Mouse (Mus musculus): ENCODE data around the gene Tbpl1.

The Tbpl1 gene

GRCm38 (mm10) chr10:22710173-22710777 is 21.5 kb downstream of the Tbpl1 start:
- no peak for DNase-seq (ENCODE audit: low spot score in 2 of 2)

GRCm38 (mm10) chr10:22708190-22708843 is 23.4 kb downstream of the Tbpl1 start:
- no peak for DNase-seq (ENCODE audit: low spot score in 2 of 2)

GRCm38 (mm10) chr10:22703844-22704243 is 27.9 kb downstream of the Tbpl1 start:
- DNase-seq (ENCODE audit: low spot score in 2 of 2): no peak

- DNase-seq (ENCODE audit: low spot score in 2 of 2): no peak
These were observed 30.0 kb downstream of the Tbpl1 start for GRCm38 (mm10) chr10:22701485-22702315.

GRCm38 (mm10) chr10:22700773-22701172 is 31.0 kb downstream of the Tbpl1 start:
- DNase-seq (ENCODE audit: low spot score in 2 of 2): no peak

GRCm38 (mm10) chr10:22699487-22700335 is 32.0 kb downstream of the Tbpl1 start:
- DNase-seq (ENCODE audit: low spot score in 2 of 2): no peak

GRCm38 (mm10) chr10:22698158-22698953 is 33.4 kb downstream of the Tbpl1 start:
- no peak for DNase-seq (ENCODE audit: low spot score in 2 of 2)

- DNase-seq (ENCODE audit: low spot score in 2 of 2): no peak
These were observed 34.9 kb downstream of the Tbpl1 start for GRCm38 (mm10) chr10:22696864-22697263.

GRCm38 (mm10) chr10:22696236-22696635 is 35.5 kb downstream of the Tbpl1 start:
- DNase-seq (ENCODE audit: low spot score in 2 of 2): no peak

GRCm38 (mm10) chr10:22675848-22676630 is 55.7 kb downstream of the Tbpl1 start:
- DNase-seq (ENCODE audit: low spot score in 2 of 2): no peak

- no peak for DNase-seq (ENCODE audit: low spot score in 2 of 2)
These were observed 57.6 kb downstream of the Tbpl1 start for GRCm38 (mm10) chr10:22674176-22674575.

GRCm38 (mm10) chr10:22668509-22668908 is 63.2 kb downstream of the Tbpl1 start:
- DNase-seq (ENCODE audit: low spot score in 2 of 2): no peak

GRCm38 (mm10) chr10:22660286-22661000 is 71.3 kb downstream of the Tbpl1 start:
- no peak for DNase-seq (ENCODE audit: low spot score in 2 of 2)

- no peak for DNase-seq (ENCODE audit: low spot score in 2 of 2)
These were observed 72.4 kb downstream of the Tbpl1 start for GRCm38 (mm10) chr10:22659386-22659725.

- no peak for DNase-seq (ENCODE audit: low spot score in 2 of 2)
These were observed 73.0 kb downstream of the Tbpl1 start for GRCm38 (mm10) chr10:22658534-22659385.
